Mouse (Mus musculus) right cerebral cortex, postnatal 36 days (tissue): ENCODE measurements around the gene Ero1lb.

Source experiments
- DNase-seq, 2 experiments: peaks; one replicate each; pipeline ENCODE4 v3.0.0; 2022; ENCODE audit warnings: low spot score in 2 of 2, mixed read lengths in 1 of 2

The Ero1lb gene

GRCm38 (mm10) chr13:12565621-12566390 is at the start of gene Ero1lb:
TSS of gene Ero1lb (plus strand) at chr13:12565874.
- peak; percentile 99 for DNase-seq

- DNase-seq, result no peak
These were observed 46.3 kb upstream of the Ero1lb start for GRCm38 (mm10) chr13:12519371-12519770.

DNA sequence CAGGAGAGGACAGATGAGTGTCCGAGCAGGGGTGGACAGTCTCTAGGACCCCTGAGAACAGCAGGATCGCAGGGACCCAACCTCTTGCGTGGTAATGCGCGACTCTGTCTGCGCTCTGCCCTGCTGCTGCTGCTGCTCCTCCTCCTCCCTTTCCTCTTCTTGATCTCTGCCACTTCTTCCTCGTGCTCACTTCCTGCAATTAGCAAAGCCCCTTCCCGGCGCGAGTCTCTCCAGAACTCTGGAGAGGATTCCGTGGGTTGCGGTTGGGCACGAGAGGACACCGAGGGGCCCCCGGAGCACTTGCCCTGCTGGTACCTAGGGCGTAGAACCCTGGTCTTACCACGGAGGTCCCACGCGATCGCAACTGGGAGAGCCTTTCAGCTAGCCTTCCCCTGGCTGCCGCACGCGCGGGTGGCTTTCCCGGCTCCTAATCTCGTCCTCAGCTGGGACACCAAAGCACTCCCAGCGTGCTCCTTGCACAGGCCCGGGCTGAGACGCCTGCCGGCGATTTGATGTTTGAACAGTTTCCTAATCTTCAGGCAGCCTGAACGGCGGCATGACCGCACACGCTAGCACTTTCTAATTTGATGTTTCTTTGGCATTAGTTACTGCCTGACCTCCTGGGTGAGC is 45.6 kb upstream of the Ero1lb start, which contains the start of gene Edaradd:
Gene Edaradd (minus strand): TSS at position 484 of the 630 bp plus-strand sequence.
- DNase-seq, result peak in 1 of 2 experiments; percentile 11

DNA sequence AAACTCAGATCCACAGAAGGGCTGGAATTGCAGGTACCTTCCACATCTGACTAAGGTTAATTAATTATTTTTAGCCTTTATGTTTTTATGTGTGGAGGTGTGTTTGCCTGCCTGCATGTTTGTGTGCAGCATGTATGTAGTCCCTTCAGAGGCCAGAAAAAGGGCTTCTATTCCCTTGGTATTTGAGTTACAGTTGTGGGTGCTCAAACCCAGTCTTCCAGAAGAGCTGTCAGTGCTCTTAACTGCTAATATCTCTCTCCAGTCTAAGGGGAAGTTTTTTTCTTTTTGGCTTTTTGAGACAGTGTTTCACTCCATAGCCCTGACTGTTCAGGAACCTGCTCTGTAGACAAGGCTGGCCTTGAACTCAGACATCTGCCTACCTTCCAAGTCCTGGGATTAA is 43.3 kb upstream of the Ero1lb start:
- DNase-seq, result no peak

GRCm38 (mm10) chr13:12525678-12526077 is 40.0 kb upstream of the Ero1lb start:
- no peak for DNase-seq

DNA sequence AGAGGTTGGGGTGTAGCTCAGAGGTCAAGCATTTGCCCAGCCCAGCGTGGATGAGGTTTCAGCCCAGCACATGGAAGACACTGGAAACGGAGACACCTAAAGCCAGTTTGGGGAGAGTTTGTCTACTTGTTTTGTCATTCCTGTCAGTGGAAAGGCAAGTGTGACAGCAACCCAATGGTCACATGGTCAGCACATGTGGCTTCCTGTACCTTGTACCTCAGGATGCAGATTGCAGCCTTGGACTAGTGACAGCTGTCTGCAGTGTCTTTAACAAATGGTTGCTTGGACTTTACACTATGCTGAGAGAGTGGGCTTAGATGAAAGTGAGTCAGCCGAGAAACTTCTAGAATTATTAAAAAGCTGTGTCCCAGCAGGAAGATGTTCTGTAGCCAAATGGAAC is 31.0 kb upstream of the Ero1lb start:
- DNase-seq, result no peak

DNA sequence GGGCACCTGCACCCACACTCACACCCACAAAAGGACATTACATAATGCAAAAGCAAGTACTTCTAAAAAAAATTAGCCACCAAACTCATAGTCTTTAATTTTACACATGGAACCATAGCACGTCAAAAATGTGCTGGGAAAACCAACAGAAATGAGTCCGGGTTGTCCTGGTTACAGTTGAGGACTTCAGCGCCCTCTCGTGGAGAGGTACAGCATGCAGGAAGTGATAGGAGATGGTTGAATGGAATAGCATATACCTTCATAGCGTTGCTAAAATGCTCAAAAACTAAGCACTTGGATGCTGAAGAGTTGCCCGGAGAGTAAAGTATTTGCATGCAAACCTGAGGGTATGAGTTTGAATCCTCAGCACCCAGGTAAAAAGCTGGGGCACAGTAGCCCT is 27.7 kb upstream of the Ero1lb start:
- peak in 1 of 2 experiments; percentile 20 for DNase-seq

DNA sequence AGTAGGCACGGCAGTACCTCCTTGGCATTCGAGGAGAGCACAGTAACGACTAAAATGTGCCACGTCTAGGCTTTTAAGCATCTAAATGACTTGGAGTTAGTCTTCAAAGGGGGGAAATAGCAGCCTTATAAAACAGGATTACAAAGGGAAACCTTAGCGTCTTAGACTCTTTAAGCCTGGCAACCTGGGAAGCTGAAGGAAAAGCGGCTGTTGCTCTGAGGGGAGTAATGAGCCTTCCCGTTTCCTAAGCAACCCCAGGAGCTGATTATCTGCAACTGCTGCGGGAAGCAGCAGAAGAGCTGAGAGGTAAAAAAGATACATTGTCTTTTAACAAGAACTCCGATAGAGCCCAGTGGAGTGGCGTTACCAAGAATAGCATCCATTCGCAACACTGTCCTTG is 26.0 kb upstream of the Ero1lb start:
- no peak for DNase-seq

DNA sequence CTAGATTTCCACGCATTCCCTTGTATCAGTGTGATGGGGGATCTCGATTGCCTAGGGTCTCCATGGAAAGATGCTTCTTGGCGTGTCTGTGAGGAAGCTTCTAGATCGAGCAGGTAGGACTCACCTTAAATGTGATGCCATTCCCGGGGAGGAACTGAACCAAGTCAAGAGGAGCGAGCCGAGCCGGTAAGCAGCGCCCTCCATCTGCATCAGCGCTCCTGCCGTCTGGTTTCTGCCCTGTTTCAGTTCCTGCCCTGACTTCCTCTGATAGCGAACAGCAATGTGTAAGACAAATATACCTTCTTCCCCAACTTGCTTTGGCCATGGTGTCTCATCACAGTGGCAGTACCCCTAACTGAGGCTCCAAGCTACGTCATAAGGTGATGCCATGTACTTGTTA is 25.6 kb upstream of the Ero1lb start:
- DNase-seq, result no peak

DNA sequence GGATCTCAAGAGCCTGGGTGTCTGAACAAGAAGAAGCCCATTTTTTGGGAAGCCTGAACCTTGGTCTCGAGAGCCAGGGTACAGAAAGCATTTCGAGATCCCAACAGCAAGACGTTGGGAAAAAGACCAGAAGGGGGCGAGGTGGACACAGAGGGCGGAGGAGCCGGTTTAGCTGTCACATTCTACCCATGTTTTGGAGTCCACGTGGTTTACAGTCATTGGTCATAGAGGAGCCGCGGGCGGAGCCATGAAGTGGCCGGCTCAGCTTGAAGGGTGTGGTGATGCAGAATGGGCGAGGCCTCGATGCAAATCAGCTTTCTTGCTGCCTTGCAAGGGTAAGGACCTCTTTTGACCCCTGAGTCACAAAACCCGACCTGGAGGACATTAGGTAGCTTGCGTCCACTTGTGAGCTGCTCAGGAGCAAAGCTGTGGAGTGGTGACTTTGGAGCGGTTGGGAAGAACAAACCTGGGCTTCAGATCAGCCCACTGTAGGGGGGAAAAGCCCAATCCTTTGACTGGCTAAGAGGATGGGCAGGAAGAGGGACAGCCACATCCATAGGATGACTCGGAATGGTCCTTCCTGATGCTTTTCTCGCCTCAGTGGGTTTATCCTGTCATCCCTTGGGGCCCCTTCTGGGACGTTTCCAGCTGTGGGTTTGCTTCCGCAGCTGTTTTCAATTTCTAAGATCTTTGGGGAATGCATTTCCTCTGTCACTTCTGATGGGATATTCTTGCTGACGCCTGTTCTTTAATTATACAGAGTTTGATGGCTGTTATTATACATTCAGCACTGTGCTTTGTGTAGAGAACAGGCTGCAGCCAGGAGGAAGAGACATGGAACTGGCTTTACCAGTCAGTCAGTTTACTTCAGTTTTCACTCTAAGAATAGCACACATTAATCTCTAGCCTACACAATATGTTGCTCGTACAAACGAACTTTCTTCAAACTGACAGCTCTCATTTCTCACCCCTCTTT is 23.4 kb upstream of the Ero1lb start:
- DNase-seq, result no peak

- DNase-seq, result no peak
These were observed 22.4 kb upstream of the Ero1lb start for GRCm38 (mm10) chr13:12543246-12543645.

DNA sequence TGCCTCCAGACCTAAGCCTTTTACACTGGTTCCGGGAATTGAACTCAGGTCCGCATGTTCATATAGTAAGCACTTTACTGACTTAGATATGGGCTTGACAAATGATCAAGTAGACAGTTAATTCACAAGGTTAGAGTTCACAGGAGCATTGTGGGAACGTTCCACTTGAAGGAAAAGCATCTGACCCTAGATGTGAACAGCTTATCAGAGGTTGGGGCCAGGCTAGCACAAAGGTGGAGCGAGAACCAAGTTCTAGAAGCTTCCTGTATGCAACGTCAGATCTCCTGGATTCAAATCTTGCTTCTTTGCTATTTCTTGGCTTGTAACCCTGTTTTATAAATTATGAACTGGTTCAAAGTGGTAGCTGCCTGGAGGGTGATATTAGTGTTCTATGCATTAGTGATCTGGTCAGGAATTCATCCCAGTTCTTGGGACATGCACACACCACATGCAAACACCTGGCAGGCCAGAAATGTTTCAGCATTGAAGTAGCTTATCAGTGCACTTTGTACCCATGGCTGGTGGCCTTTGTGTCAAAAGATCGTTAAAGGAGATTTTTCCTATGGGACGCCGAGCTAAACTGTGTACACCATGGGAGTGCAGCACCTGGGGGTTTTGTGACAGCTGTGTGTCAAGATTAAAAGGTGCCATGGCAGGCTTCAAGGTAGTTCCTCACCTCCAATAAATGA is 21.6 kb upstream of the Ero1lb start:
- DNase-seq, result no peak

GRCm38 (mm10) chr13:12554211-12554610 is 11.5 kb upstream of the Ero1lb start:
- DNase-seq, result no peak

- no peak for DNase-seq
These were observed 6.6 kb upstream of the Ero1lb start for GRCm38 (mm10) chr13:12559044-12559443.

- no peak for DNase-seq
These were observed 6.1 kb upstream of the Ero1lb start for GRCm38 (mm10) chr13:12559462-12560120.

DNA sequence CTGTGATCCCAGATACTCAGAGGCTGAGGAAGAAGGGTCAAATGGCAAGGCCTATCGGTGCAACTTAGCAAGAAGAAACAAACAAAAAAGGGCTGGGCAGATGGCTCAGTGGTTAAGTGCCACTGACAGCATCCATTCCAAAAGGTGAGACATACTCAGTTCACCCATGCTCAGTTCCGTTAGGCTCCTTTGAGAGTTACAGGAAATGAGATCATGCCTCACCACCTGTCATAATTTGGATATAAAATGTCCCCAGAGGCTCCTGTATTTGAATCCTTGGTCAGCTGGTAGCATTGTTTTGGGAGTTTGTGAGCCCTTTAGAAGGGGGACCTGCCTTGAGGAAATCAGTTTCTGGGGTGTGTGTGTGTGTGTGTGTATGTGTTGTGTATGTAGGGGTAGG is 3.9 kb upstream of the Ero1lb start:
- DNase-seq, result no peak

GRCm38 (mm10) chr13:12562256-12562655 is 3.4 kb upstream of the Ero1lb start:
- no peak for DNase-seq

GRCm38 (mm10) chr13:12567936-12568335 is 2.3 kb downstream of the Ero1lb start:
- no peak for DNase-seq

- no peak for DNase-seq
These were observed 3.2 kb downstream of the Ero1lb start for GRCm38 (mm10) chr13:12568597-12569469.

GRCm38 (mm10) chr13:12569741-12570140 is 4.1 kb downstream of the Ero1lb start:
- DNase-seq, result no peak
